Mouse (Mus musculus): Measurements from ENCODE around the gene Lrrtm3.

DNA sequence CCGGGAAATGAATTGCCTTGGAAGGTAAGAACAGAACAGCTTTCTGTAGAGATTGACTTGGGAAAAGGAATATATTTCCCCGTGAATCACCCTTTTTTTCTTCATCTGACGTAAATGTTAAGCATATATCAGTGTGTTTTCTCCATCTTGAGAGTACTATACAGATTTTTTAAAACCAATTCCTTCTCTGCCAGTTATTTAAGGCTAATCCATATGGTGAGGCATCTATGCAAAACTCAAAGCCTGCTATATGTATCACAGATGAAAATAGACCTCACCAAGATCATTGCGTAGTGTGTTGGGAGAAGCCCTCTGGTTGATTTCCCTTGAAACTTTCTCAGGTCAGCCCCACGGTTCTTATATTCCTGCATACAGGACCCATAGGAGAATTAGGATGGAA lies 195.5 kb downstream of the Lrrtm3 start:
- TF ChIP-seq CTCF (IDR thresholded peaks at IDR 0.05; ENCODE audit: control insufficient read depth, insufficient read depth, insufficient replicate concordance, low read depth, low read length) (no peak), POLR2A (IDR thresholded peaks at IDR 0.05; ENCODE audit: control insufficient read depth, low read depth, low read length) (no peak)
